Mouse (Mus musculus) urinary bladder, postnatal 36 days (tissue): Measurements from ENCODE around the gene Surf6.
"Not testable (repeated sequence)": the region's sequence is repeated elsewhere in the genome, so short reads cannot be mapped to it uniquely, and the experiment has no call there.

Experiments
- DNase-seq, 2 experiments: peaks; one replicate each; pipeline ENCODE4 v3.0.0; 2022; ENCODE audit warnings: low spot score in 2 of 2, mixed read lengths in 1 of 2

The Surf6 gene

DNA sequence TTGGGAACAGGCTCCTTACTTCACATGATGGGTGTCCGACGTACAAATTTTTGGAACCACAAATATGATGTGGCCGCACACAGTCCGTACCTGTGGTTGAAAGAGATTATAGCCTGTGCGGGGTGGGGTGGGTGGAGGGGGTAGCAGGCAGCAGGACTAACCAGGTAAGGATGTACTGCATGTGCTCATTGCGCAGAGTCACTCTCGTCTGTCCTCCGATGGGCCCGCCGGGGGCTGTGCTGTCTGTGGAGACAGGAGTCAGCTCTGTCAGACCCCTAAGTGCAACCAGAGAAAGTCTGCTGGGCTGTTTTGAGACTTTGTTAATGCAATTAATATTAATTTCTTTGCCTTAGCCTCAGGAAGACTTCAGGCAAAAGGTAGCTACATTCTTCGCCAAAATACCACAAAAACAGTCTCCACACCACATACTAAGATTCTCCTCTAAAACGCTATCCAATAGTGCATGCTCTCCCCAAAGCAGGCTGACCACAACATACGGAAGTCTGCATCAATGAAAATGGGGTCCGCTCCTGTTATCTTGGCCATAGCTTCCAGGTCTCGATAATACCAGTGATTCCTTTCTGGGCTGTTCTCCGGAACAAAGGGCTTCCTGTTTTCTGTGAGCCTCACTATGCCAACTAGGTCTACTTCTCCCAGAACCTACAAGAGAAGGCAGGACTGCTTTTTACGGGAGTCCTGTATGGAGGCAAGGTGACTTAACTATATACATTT lies 10.9 kb upstream of the Surf6 start:
- no peak for DNase-seq

DNA sequence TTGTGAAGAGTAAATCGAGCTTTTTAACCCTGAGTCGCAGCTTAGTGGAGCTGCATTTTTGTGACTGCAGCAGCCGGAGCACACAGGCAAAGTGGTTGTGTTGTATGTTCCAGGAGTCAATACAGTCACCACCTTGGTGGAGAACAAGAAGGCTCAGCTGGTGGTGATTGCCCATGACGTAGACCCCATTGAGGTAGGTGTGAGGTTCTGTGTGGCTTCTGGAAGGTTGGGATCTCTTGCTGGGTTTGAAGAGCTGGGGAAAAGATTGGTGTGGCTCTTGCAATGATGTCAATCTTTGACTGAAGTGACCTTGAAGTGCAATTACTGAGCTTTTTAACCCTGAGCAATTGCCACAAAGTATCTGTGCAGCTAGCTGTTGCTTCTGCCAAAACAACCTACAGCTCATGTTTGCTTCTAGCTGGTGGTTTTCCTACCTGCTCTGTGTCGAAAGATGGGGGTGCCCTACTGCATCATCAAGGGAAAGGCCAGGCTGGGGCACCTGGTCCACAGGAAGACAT lies 9.6 kb upstream of the Surf6 start:
- DNase-seq = no peak

DNA sequence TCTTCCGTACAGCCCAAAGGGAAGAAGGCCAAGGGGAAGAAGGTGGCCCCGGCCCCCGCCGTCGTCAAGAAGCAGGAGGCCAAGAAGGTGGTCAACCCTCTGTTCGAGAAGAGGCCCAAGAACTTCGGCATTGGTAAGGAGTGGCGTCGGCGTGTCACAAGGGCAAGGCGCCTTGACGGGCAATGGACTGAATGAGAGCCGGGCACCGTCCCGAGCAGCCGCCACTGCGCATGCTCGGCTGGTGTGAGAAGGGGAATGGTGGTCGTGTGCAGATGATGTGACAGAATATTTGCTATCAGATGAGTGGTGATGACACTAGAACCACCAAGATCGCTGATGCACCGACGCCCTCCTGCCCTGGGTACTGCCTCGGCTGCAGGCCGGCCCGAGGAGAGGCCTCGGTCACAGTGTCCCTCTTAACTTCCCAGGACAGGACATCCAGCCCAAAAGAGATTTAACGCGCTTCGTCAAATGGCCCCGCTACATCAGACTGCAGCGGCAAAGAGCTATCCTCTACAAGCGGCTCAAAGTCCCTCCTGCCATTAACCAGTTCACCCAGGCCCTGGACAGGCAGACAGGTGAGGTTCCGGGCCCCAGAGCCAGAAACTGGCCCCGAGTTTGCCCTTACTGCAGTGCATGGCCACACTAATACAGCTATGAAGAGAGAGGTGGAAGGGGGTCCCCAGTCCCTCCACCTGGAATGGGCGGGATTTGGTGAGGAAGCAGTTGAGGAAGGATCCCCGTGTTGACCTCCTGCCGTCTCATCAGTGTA lies 8.5 kb upstream of the Surf6 start:
- DNase-seq = peak in 1 of 2 experiments; percentile 31

DNA sequence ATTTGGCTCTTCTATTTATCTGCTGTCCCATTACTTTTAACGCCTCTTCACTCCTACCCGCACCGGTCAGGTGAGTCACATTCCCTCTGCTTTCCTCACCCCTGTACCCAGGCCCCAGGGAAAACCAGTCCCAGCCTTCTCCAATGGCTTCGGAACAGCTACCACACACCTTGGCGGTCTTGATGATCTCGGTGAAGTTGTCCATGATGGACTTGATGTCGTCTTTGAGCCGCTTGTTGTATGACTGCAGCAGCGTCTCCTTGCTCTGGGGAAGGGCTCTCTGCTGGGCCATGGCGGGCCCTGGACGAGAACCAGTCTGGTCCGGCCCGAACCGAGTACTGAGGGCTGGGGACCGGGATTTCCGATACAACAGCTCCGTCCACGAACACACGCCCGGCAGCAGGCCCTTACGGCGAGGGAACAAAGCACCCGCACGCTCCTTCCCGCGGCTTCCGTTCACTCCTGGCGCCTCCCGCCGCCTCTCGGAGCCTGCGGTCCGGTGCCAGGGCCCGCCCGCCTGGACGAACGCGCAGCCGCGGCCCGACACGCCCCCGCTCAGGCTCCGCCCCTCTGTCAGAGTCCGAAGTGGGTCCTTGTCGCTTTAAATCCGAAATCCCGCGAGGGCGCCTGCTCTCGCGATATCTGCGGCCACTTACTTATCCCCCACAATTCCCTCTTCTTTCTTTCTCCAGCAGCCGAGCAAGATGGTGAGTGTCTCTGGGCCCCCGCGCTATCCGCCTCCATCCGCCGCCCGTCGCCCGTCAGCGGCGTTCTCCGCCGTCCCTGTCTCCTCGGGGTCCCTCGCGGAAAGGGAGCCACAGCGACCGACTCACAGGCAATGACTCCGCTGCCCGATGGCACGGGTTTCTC lies 7.7 kb upstream of the Surf6 start, which contains the start of the genes Med22 and Rpl7a:
Gene Med22 (minus strand): TSS at position 554 of the 870 bp plus-strand sequence.
Gene Rpl7a (plus strand): TSS at position 641 of the 870 bp plus-strand sequence.
- peak; percentile 100 for DNase-seq

DNA sequence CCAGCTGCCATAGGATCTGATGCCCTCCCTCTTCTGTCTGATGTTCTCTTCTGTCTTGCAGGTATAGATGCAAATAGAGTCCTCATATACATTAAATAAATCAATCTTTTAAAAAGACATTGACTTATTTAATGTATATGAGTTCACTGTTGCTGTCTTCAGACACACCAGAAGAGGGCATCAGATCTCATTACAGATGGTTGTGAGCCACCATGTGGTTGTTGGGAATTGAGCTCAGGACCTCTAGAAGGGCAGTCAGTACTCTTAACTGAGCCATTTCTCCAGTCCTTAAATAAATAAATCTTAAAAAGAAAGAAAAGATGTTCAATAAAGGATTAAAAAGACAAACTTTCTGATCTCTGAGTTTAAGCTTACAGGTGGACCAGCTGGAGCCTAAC lies 6.7 kb upstream of the Surf6 start:
- no peak for DNase-seq

DNA sequence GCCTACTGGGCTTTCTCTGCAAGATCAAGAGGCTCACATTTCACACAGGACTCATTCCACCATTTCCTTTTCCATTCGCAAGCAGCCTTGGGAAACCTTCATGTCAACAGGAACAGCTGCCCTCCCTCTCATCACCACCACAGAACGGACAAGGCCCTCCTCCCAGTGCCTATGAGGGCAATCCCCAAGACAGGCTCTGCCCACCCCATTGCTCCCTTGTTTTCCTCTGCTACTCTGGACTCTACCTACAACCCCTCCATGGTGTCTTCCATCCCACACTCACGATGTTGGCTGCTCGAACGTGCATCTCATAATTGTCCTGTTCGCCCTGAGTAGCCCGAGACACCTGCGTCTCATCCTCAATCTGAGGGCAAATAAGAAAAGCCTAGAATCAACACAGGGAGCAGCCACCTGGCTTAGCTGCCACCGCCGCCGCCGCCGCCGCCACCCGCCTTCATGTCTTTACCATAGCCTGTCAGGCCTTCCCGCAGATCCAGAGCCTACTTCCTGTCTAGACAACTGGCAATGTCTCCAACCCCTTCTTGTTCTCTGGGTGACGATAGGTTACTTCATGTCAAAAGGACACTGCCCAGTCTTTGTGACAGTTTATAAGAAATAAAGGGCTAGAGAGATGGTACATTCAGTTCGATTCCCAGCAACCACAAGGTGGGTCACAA lies 6.2 kb upstream of the Surf6 start:
- DNase-seq = no peak

DNA sequence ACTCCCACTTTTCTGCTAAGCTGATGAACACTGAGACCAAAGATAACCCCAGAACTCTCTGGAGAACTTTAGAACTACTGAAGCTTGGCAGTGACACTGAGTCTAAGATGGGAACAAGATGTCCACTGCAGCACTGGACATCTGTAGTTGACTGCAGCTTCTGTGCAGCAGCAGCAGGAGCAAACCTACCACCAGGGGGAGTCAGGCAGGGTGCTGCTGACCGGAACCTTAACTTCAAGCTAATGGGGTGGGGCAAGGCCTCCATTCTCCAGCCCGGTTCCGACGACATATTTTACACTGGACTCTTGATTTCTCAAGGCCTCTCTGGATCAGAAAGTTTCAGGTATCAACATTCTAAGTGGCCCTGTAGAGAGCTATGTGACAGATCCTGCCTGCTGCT lies 4.4 kb upstream of the Surf6 start:
- peak in 1 of 2 experiments; percentile 32 for DNase-seq

DNA sequence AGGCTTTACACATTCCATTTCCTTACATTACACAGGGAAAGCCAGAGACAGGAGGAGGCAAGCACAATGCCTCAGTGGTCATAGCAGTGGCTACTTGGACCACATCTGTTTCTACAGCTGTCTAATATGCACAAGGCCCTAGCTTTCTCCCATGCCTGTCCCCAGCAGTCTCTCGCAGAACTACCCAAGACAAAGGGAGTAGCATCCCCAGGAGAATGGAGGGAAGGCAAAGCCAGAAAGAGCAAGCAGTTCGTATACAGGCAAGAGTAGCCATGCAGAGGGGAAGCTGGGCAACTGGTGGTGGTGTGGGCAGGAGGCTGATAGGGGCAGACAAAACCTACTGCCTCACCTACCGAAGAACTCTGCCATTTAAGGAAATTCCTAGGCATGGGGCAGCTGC lies 3.8 kb upstream of the Surf6 start:
- DNase-seq = no peak

DNA sequence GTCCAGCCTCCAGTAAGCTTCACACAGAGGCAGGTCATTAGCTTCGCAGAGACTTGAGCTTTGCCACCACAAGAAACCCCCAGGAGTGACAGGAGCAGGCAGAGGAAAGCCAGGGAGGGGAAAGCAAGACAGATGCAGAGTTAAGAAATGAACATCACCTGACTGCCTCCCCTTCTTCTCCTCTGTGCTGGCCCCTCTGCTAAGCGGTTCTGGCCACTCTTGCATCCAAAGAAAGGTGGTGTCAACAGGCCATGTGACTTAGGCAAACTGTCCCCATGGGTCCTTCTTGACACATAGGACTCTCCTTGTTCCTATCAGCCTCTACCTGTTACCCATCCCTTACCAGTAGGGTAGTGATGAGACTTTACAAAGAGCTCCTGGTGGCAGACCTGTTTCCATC lies 3.3 kb upstream of the Surf6 start:
- DNase-seq = no peak

DNA sequence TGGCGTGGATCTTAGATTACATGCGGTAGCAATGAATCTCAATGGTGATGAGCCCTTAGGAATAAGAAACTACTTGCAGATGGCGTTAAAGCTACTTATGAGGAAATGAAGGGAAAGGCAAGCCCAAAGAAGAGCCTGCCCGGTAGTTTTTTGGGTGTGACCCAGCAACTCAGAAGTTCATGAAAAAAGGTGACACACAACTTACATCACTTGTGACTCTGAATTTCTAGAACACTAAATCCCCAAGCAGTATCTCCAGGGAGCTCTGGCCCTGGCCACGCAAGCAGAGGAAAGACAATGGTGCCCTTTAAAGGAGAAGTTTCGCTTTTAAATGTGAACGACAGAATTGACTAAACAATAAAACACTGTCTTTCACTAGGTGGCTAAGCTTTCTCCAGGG lies 632 bp upstream of the Surf6 start:
- DNase-seq = no peak

DNA sequence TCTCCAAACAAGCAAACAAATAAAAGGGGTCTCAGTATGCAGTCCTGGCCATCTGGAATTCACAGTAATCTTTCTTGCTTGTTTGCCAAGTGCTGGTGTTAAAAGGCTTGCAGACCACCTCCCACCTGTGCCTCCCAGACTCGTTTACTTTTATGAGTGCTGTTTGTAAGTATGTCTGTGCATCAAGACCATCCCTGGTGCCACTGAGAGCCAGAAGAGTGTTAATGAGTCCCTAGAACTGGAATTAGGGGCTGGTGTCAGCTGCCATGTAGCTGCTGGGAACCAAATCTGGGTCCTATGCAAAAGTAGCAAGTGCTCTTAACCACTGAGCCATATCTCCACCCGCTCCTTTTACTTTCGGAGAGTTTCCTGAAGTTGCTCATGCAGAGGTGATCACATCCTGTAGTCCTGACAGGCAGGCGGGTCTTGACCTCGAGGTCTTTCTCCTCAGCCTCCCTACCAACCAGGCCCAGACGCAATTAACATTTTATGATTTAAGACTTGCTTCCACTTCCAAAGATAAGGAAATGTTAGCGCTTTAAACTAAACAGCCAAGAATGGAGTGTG lies 762 bp downstream of the Surf6 start:
- DNase-seq = no peak

DNA sequence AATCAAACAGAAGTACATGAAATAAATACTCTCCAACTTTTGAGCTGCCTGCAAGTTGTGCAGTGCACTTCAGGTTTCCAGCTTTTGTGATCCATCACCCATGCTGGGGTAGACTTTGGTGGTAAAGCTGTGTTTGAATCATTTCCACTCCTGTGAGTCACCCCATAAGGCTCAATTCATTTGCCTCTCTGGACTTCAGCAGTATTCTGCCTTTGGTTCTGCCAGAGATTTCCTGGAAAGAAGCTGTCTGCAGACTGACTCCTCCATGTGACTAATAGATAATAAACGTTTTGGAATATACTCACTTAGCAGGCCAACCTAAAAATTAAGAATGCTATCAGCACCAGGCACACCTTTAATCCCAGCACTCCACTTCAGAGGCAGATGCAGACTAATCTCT lies 1.9 kb downstream of the Surf6 start:
- no peak for DNase-seq

DNA sequence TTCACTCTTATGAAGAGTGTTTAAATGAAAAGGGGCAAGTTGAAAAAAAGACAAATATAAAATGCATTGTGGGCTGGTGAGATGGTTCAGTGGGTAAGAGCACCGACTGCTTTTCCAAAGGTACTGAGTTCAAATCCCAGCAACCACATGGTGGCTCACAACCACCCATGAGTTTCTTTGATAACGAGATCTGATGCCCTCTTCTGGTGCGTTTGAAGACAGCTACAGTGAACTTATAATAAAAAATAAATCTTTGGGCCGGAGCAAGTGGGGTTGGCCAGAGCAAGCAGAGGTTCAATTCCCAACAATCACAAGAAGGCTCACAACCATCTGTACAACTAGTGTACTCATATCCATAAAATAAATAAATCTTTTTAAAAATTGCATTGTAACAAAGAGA lies 6.8 kb downstream of the Surf6 start:
- DNase-seq = no peak

DNA sequence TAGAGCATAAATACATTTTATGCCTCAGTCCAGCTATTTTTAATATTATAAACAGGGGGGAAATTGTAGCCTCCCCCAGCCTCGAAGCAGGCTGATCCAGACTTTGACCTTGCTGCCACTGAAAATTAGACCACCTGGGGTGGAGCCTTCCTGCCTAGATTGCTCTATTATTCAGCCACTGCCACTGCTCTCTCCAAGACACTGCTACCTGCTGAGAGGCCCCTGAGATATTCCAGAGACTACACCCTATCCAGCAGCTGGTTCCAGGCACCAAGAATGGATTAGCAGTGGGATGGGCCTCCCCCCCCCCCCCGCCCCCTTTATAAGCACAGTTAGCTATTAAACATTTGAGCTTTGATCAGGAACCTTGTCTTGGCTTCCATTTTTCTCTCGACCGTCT lies 16.5 kb downstream of the Surf6 start:
- DNase-seq = not testable (repeated sequence)

DNA sequence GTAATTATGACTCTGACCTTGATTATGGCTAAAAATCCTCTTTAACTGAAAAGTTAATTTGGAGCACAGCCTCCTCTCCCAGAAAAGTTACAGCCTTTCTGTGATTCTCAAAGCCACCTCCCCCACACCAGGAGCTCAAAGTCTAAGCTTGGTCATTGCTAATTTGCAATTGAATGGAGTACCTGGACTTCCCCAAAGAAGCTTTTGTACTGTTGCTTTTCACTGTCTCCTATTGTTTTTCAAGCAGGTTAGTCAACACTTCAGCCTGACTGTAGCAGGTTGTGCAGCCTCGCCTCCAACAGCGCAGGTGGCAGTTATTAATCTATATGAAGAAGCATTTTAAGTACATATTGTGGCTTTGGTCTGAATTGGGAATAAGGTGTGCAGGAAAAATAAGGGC lies 17.1 kb downstream of the Surf6 start:
- DNase-seq = not testable (repeated sequence)

DNA sequence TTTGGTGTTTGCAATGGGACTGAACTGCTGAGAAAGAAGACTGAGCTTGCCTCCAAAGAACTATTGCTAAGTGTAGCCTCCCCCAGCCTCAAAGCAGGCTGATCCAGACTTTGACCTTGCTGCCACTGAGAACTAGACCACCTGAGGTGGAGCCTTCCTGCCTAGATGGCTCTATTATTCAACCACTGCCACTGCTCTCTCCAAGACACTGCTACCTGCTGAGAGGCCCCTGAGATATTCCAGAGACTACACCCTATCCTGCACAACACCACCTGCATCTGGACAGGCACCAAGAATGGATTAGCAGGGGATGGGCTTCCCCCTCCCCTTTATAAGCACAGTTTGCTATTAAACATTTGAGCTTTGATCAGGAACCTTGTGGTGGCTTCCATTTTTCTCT lies 24.1 kb downstream of the Surf6 start:
- DNase-seq = no peak

DNA sequence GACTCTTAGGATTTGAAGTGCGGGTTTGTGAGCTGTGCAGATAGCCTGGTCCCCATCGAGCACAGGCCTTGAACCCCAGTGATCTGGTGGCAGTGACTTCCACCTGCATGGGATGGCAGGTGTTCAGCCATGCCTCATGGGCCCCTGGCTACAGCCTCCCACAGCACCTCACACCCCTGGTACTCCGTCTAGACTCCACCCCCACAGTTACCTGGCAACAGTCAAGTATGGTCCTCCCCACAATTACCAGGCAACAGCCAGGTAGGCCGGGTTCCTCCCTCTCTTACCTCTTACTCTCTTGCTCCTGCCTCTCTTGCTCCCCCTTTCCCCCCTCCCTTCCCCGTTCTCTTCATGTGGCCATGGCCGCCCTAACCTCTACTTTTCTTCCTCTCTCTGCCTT lies 32.0 kb downstream of the Surf6 start:
- DNase-seq = no peak

DNA sequence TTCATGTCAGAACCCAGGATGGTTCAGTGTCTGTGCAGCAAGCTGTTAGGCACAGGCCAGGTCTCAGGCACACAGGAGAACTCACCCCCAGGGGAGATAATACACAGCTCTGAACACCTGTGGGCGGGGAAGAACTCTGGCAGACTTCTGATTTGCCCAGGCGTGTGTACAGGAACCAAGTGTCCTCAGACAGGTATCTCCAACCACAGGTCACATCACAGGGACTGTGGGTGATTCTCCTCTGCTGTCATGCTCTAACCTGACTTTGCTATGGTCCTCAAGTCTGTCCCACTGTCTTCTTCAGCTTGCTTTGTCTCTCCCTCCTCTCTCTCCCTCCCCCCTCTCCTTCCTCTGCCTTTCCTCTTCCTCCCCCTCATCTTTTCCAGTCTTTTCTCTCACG lies 37.8 kb downstream of the Surf6 start, which contains the start of gene Abo:
Gene Abo (minus strand): TSS at position 101 of the 400 bp plus-strand sequence.
- DNase-seq = peak in 1 of 2 experiments; percentile 24

DNA sequence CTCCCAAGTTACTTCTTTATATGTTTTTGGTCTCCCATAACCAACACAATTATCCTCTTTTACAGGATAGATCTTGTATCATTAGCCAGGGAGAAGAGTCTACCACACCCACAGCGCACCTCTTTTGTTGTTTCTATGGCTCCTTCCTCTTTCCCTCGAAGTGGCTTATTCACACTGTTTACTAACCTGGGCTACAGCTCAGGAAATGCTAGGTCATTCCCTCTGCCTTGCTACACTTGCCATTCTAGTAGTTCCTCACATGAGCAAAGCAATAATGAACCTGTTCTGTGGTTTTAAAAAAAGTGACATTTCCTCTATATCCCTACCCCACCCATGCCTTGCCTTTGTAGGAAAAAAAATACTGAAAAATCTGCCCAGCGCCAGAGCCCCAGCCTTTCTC lies 39.8 kb downstream of the Surf6 start:
- DNase-seq = no peak

DNA sequence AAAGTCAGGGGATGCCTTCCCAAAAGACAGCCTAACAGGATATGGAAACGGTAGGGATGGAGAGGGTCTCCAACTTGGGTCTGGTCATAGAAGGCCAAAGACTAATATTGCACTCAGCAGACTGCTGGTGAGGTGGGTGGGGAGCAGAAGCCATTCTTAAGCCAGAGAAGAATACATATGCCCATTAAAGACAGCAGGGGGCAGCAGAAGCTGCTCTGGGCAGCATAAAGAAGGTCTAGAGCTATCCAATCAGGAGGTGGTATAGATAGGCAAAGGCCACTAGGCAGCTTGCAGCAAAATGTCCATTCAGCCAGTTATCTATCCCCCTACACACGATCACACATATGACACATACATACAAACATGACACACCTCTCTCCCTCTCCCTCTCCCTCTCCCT lies 55.0 kb downstream of the Surf6 start:
- DNase-seq = peak in 1 of 2 experiments; percentile 13
